Mouse (Mus musculus): ENCODE results near the gene Acod1.

DNA sequence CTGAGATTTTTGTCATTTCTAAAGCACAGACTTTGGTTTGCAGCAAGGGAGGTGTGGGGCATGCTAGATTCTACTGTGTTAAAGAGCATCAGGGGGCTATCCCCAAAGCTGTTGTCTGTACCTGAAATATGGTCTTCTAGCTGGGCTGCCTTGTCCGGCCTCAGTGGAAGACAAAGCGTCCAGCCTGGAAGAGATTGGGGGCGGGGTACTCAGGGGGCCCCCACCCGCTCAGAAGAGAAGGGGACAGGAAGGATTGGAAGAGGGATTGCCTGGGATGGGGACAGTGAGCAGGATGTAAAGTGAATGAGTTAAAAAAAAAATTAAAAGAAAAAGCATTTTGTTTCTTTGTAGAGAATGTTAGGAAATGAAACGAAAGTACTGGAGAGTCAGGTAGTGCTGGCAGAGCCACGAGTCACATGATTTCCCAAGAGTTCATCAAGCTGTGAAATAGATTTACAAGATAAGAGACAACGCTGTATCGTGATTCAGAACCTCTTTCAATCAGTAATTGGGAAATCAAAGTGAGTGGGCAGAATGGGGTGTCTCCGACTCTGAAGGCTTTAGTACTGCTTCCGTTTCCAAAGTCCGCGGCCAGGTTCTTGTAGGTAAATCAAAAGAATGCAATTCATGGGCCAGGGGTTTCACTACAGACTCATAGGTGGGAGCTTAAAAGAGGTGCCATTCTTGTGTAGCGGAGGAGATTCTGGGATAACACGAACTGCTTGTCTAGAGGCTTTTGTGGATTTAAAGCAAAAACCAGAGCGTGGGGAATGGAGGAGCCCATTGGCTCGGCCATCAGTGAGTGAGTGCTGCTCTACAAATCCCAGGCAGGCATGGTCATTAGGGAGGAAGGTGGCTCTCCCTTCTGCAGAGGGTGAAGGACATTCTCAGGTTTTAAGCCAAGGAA, 31.5 kb downstream of the Acod1 start:
- TF ChIP-seq CTCF (IDR thresholded peaks at IDR 0.05; ENCODE audit: low read depth, low read length) = no peak
- TF ChIP-seq POLR2A (IDR thresholded peaks at IDR 0.05; ENCODE audit: borderline replicate concordance, low read depth, low read length) = no peak

All from bone marrow macrophage, adult 2 months (primary cell).